Mouse (Mus musculus) lung, embryonic 16.5 days (tissue): Measurements from ENCODE around the gene Patj. TPM values are rescaled to one million over a fixed set of nuclear protein-coding genes. Genes with fewer than 3 reads are reported as not detected.
"Not testable (repeated sequence)": the region's sequence is repeated elsewhere in the genome, so short reads cannot be mapped to it uniquely, and the experiment has no call there.

ENCODE experiments used
- ATAC-seq: fragments of 200-750 bp; cut with Nextera tagmentation; 2 replicates; pipeline ENCODE4 v1.8.0; 2017; ENCODE audit warnings: low read depth, mild to moderate bottlenecking, moderate library complexity
- H3K27ac ChIP-seq: fragments of 300-500 bp; sonication (generic); 2 replicates; pipeline ENCODE4 v1.5.1; 2014; ENCODE audit warnings: mild to moderate bottlenecking, control low read depth, low read length
- H3K27me3 ChIP-seq: fragments of 300-500 bp; sonication (generic); 2 replicates; pipeline ENCODE4 v1.6.1; 2014; ENCODE audit warnings: low read depth, low read length, mixed read lengths; ENCODE audit not compliant: control insufficient read depth, insufficient read depth
- H3K36me3 ChIP-seq: fragments of 300-500 bp; sonication (generic); 2 replicates; pipeline ENCODE4 v1.6.1; 2014; ENCODE audit warnings: low read length; ENCODE audit not compliant: control insufficient read depth, insufficient read depth
- H3K4me1 ChIP-seq: fragments of 300-500 bp; sonication (generic); replicated peaks from 2 replicates; pipeline ENCODE4 v1.6.1; 2014; ENCODE audit warnings: low read length, mixed read lengths; ENCODE audit not compliant: control insufficient read depth, insufficient read depth
- H3K4me2 ChIP-seq: fragments of 300-500 bp; sonication (generic); 2 replicates; pipeline ENCODE4 v1.6.1; 2014; ENCODE audit warnings: low read depth, low read length, control low read depth
- H3K4me3 ChIP-seq: fragments of 300-500 bp; sonication (generic); 2 replicates; pipeline ENCODE4 v1.5.1; 2014; ENCODE audit warnings: mild to moderate bottlenecking, low read length, control low read depth
- H3K9ac ChIP-seq: fragments of 300-500 bp; sonication (generic); 2 replicates; pipeline ENCODE4 v1.6.1; 2014; ENCODE audit warnings: low read length, control low read depth
- H3K9me3 ChIP-seq: fragments of 300-500 bp; sonication (generic); 2 replicates; pipeline ENCODE4 v1.6.1; 2016; ENCODE audit warnings: low read length; ENCODE audit not compliant: control insufficient read depth
- WGBS: fragments of 180-500 bp; shearing (Covaris S2); extraction: QIAGEN DNeasy Blood & Tissue Kit; methylation state at CpG from one replicate; pipeline ENCODE4 v1.1.7; 2014; 5-methylcytosine and 5-hydroxymethylcytosine counted together
- polyA plus RNA-seq: library from polyadenylated mRNA; unstranded; fragments of >200 nt; fragmentation: Nextera tagmentation; extraction: Ambion mirVana; gene quantifications from 2 replicates; pipeline ENCODE4 v1.2.1, GENCODE M21; 2015

The Patj gene
- polyA plus RNA-seq, 1 experiment from 2014 or later = 21.2 TPM

GRCm38 (mm10) chr4:98400926-98401583 lies 5.5 kb downstream of the Patj start:
- H3K27ac ChIP-seq = peak overlapping the region; percentile 59

GRCm38 (mm10) chr4:98401584-98401962 lies 6.0 kb downstream of the Patj start:
- Histone ChIP-seq H3K36me3 (no peaks in the 10 kb centered on the region), H3K9me3 (no peaks in the 10 kb centered on the region), H3K27me3 (no peaks in the 10 kb centered on the region), H3K4me3 (no peak overlapping the region), H3K4me1 (peaks cover 7% of the 10 kb centered on the region; the same call in 1 of the 2 replicates), H3K4me2 (no peak overlapping the region), H3K27ac (no peak overlapping the region), H3K9ac (no peak overlapping the region)
- 61% methylated on average over 2 of the region's 2 CpGs for WGBS
- ATAC-seq = no peak

More at GRCm38 (mm10) chr4:98400926-98401583, 5.5 kb downstream of the Patj start:
- no peaks in the 10 kb centered on the region for H3K36me3 ChIP-seq
- no peak overlapping the region for H3K4me2 ChIP-seq
- WGBS = 24% methylated on average over 6 of the region's 6 CpGs
- H3K4me1 ChIP-seq = peaks cover 7% of the 10 kb centered on the region; the same call in 1 of the 2 replicates
- no peak overlapping the region for H3K9ac ChIP-seq
- H3K4me3 ChIP-seq = no peak overlapping the region
- peak; percentile 41 for ATAC-seq
- H3K9me3 ChIP-seq = no peaks in the 10 kb centered on the region
- no peaks in the 10 kb centered on the region for H3K27me3 ChIP-seq

- 59% methylated on average over 4 of the region's 4 CpGs for WGBS
- H3K4me2 ChIP-seq = no peak overlapping the region
- H3K4me1 ChIP-seq = peaks cover 7% of the 10 kb centered on the region; the same call in 1 of the 2 replicates
- no peak overlapping the region for H3K4me3 ChIP-seq
- ATAC-seq = no peak
- H3K9me3 ChIP-seq = no peaks in the 10 kb centered on the region
- no peak overlapping the region for H3K27ac ChIP-seq
- no peaks in the 10 kb centered on the region; the same call in 1 of the 2 replicates for H3K36me3 ChIP-seq
- H3K27me3 ChIP-seq = no peaks in the 10 kb centered on the region
- H3K9ac ChIP-seq = no peak overlapping the region
These were observed 7.9 kb downstream of the Patj start for GRCm38 (mm10) chr4:98403492-98403891.

- Histone ChIP-seq H3K4me2 (no peak overlapping the region), H3K27me3 (no peaks in the 10 kb centered on the region)
- ATAC-seq = no peak
These were observed 8.8 kb downstream of the Patj start for GRCm38 (mm10) chr4:98404412-98404811.

GRCm38 (mm10) chr4:98408455-98408854 lies 12.9 kb downstream of the Patj start:
- H3K36me3 ChIP-seq = no peaks in the 10 kb centered on the region; the same call in 1 of the 2 replicates
- ATAC-seq = no peak
- H3K9ac ChIP-seq = no peak overlapping the region
- no peaks in the 10 kb centered on the region for H3K27me3 ChIP-seq
- WGBS = 84% methylated on average over 4 of the region's 4 CpGs
- H3K9me3 ChIP-seq = no peaks in the 10 kb centered on the region
- no peaks in the 10 kb centered on the region for H3K4me1 ChIP-seq
- no peak overlapping the region for H3K27ac ChIP-seq
- no peak overlapping the region for H3K4me3 ChIP-seq
- H3K4me2 ChIP-seq = no peak overlapping the region

More at GRCm38 (mm10) chr4:98404412-98404811, 8.8 kb downstream of the Patj start:
- H3K9ac ChIP-seq = no peak overlapping the region
- H3K4me1 ChIP-seq = peaks cover 7% of the 10 kb centered on the region; the same call in 1 of the 2 replicates
- 85% methylated on average over 6 of the region's 6 CpGs for WGBS
- no peaks in the 10 kb centered on the region for H3K9me3 ChIP-seq
- H3K4me3 ChIP-seq = no peak overlapping the region
- no peaks in the 10 kb centered on the region; the same call in 1 of the 2 replicates for H3K36me3 ChIP-seq
- H3K27ac ChIP-seq = no peak overlapping the region

GRCm38 (mm10) chr4:98415150-98415549 lies 19.6 kb downstream of the Patj start:
- not testable (repeated sequence) for H3K4me2 ChIP-seq, ATAC-seq, H3K36me3 ChIP-seq, H3K27ac ChIP-seq, H3K4me3 ChIP-seq, H3K27me3 ChIP-seq, H3K9me3 ChIP-seq, H3K4me1 ChIP-seq, H3K9ac ChIP-seq
- 91% methylated on average over 8 of the region's 8 CpGs for WGBS

GRCm38 (mm10) chr4:98428371-98428770 lies 32.8 kb downstream of the Patj start:
- Histone ChIP-seq H3K4me1 (no peaks in the 10 kb centered on the region), H3K9ac (no peak overlapping the region), H3K9me3 (no peaks in the 10 kb centered on the region), H3K4me3 (no peak overlapping the region), H3K27ac (no peak overlapping the region), H3K27me3 (no peaks in the 10 kb centered on the region), H3K4me2 (no peak overlapping the region), H3K36me3 (no peaks in the 10 kb centered on the region; the same call in 1 of the 2 replicates)
- no peak for ATAC-seq
- WGBS = 62% methylated on average over 8 of the region's 8 CpGs

- H3K4me1 ChIP-seq = no peaks in the 10 kb centered on the region
- no peak overlapping the region for H3K4me3 ChIP-seq
- no peaks in the 10 kb centered on the region for H3K36me3 ChIP-seq
- no peak overlapping the region for H3K4me2 ChIP-seq
- 81% methylated on average over 10 of the region's 10 CpGs for WGBS
- ATAC-seq = no peak
- H3K27me3 ChIP-seq = no peaks in the 10 kb centered on the region
- no peak overlapping the region for H3K9ac ChIP-seq
- no peaks in the 10 kb centered on the region for H3K9me3 ChIP-seq
- no peak overlapping the region for H3K27ac ChIP-seq
These were observed 40.3 kb downstream of the Patj start for GRCm38 (mm10) chr4:98435641-98436457.

- WGBS = 67% methylated on average over 12 of the region's 12 CpGs
- ATAC-seq = no peak
These were observed 41.2 kb downstream of the Patj start for GRCm38 (mm10) chr4:98436664-98437363.

More at GRCm38 (mm10) chr4:98436664-98437363, 41.2 kb downstream of the Patj start:
- H3K4me2 ChIP-seq = no peak overlapping the region
- no peak overlapping the region for H3K27ac ChIP-seq
- H3K9me3 ChIP-seq = no peaks in the 10 kb centered on the region
- H3K9ac ChIP-seq = no peak overlapping the region
- no peaks in the 10 kb centered on the region for H3K4me1 ChIP-seq
- no peak overlapping the region for H3K4me3 ChIP-seq
- H3K27me3 ChIP-seq = no peaks in the 10 kb centered on the region
- no peaks in the 10 kb centered on the region for H3K36me3 ChIP-seq
